Mouse (Mus musculus) effector memory CD4-positive, alpha-beta T cell, adult 7 months (primary cell): Measurements from ENCODE around the gene Prss48. TPM values are rescaled to one million over a fixed set of nuclear protein-coding genes. Genes with fewer than 3 reads are reported as not detected.

Experiments
- polyA plus RNA-seq: library from polyadenylated mRNA; unstranded; fragments of 100-300 nt; shearing (Covaris generic); gene quantifications from one replicate; pipeline ENCODE4 v1.2.1, GENCODE M21; 2017

Prss48 gene
- not detected for polyA plus RNA-seq

DNA sequence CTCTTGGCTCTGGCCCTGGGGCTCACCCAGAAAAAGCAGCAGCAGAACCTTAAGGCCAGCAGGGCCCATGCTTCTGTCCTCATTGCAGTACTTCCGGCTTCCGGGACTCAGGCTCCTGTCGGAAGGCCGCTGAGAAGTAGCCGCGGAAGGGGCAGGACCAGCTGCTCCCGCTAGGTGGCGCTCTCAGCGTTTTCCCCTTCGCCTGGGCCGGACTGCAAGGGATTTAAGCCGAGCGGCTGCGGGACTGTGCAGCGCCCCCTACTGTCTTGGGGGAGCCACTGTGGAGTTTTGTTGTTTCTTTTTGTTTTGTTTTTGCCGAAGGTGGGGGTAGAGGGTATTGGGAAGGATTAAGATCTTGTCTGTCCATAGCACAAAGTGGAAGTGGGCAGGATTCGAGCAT, at the start of gene Prss48:
Prss48 (minus strand) TSS at position 69 of the 400 bp plus-strand sequence.

DNA sequence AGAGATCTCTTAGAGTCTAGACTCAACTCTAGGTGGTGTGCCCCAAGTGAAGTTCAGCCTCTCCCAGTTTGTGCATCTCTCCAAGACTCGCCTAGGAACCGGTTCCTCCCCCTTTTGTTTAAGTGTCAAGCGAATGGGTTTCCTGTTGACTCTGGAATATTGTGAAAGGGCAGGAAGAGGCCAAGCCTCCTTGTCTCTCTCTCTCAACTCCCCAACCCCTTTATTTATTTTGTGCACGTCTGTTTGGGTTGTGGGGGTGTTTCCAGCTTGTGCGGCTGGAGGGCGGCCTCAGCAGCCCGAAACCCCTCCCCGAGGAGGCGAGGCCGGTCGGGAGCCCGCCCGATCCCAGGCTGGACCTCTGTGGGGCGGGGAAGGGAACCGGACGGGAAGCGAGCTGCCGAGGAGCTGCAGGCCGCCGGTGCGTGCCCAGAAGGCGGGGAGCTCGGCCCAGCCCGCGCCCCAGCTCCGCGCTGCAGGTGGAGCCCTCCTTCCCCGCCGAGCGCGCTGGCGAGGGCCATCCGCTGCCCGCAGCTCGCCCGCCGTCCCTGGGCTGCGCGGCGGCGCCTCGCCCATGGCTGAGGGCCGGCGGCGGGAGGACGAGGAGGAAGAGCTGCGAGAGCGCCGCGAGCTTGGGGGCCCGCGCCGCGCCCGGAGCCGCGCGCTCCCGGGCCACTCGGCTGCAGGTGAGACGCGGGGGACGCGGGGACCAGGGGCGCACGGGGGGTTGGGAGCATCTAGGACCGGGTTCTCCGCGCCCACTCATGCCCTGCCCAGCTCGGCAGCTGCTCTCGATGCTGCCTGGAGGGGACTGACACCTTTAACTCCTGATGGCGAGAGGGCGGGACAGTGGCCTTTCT, 31.3 kb downstream of the Prss48 start, which contains the start of gene Sh3d19:
Sh3d19 (plus strand) TSS at position 368 of the 857 bp plus-strand sequence.

Other genes starting within 250 kb of the Prss48 start
- gene Fam160a1, start 185.2 kb downstream of the Prss48 start, polyA plus RNA-seq = 0.09 TPM
- gene Glt28d2, start 115.0 kb downstream of the Prss48 start, polyA plus RNA-seq = 0.23 TPM
- gene Gm37240, start 115.0 kb downstream of the Prss48 start, polyA plus RNA-seq = 0.38 TPM
- gene Sh3d19, start 31.4 kb downstream of the Prss48 start, polyA plus RNA-seq = 1.9 TPM
- 1,684 TPM for gene Rps3a1, start 140.2 kb upstream of the Prss48 start, polyA plus RNA-seq
- gene Lrba, start 222.2 kb upstream of the Prss48 start, polyA plus RNA-seq = 14.6 TPM